12 mouse cellular contexts compared by ENCODE assay signal in genomic region chr7:131074098-131074497, GRCm38 (mm10). TPM values are rescaled to one million over a fixed set of nuclear protein-coding genes. Genes with fewer than 3 reads are reported as not detected.
"Had no signal": no experiment of that assay in that cellular context is flagged by ENCODE, and none has a peak within 500 bp of the region (broad histone marks: within the 10 kb centered on the region; RNA-seq: fewer than 3 reads in every experiment).

No protein-coding gene starts in this region.

RNA-seq across cellular contexts. Expression of gene Dmbt1, which starts 42.2 kb away (rescaled TPM):
- polyA plus RNA-seq: heart, embryonic 11.5 days; heart, embryonic 13.5 days; heart, postnatal 0 days; hindbrain, embryonic 11.5 days; hindbrain, embryonic 13.5 days; hindbrain, embryonic 16.5 days; inflammation-experienced regulatory T-cells, adult 6 months; kidney, embryonic 14.5 days; kidney, embryonic 16.5 days; limb, embryonic 10.5 days; limb, embryonic 12.5 days; liver, embryonic 11.5 days had no signal
